Mouse (Mus musculus): ENCODE results near the gene Abcc10. TPM values are rescaled to one million over a fixed set of nuclear protein-coding genes. Genes with fewer than 3 reads are reported as not detected.

Gene Abcc10
- 5.5 and 8.4 TPM in 2 replicates for polyA plus RNA-seq (2014; fragmentation: Nextera tagmentation; extraction: Ambion mirVana)

- DNase-seq (ENCODE audit: low spot score) (peak; percentile 98), ATAC-seq (ENCODE audit: insufficient read depth, low FRiP score, low TSS enrichment) (peak; percentile 97)
- WGBS = under 1% methylated on average over 40 of the region's 40 CpGs
These were observed at the start of gene Abcc10 for GRCm38 (mm10) chr17:46327906-46328534. TSS of gene Abcc10 (minus strand) at chr17:46328352.

GRCm38 (mm10) chr17:46371783-46372182, 43.6 kb upstream of the Abcc10 start:
- no peak for DNase-seq (ENCODE audit: low spot score)
- H3K4me3 ChIP-seq (ENCODE audit: low read depth, low read length) = no peak overlapping the region
- ATAC-seq (ENCODE audit: insufficient read depth, low FRiP score, low TSS enrichment) = no peak
- H3K9me3 ChIP-seq (ENCODE audit: control insufficient read depth, low read length) = no peaks in the 10 kb centered on the region
- 75% methylated on average over 3 of the region's 3 CpGs for WGBS
- H3K27ac ChIP-seq (ENCODE audit: low read depth, low read length) = no peak overlapping the region
- no peaks in the 10 kb centered on the region for H3K4me1 ChIP-seq (ENCODE audit: control insufficient read depth, insufficient read depth, low read length)
- no peaks in the 10 kb centered on the region for H3K27me3 ChIP-seq (ENCODE audit: control insufficient read depth, insufficient read depth, low read length)
- H3K36me3 ChIP-seq (ENCODE audit: control insufficient read depth, insufficient read depth, low read length) = no peaks in the 10 kb centered on the region
- H3K4me2 ChIP-seq (ENCODE audit: low read depth) = no peak overlapping the region
- H3K9ac ChIP-seq (ENCODE audit: low read length) = no peak overlapping the region

More at GRCm38 (mm10) chr17:46327906-46328534, at the start of gene Abcc10:
- Histone ChIP-seq H3K9me3 (ENCODE audit: control insufficient read depth, low read length) (no peaks in the 10 kb centered on the region), H3K4me2 (ENCODE audit: low read depth) (peak within 1 kb of the TSS; percentile 84), H3K4me3 (ENCODE audit: low read depth, low read length) (peak within 1 kb of the TSS; percentile 67), H3K9ac (ENCODE audit: low read length) (peak within 1 kb of the TSS; percentile 86), H3K27me3 (ENCODE audit: control insufficient read depth, insufficient read depth, low read length) (no peaks in the 10 kb centered on the region), H3K27ac (ENCODE audit: low read depth, low read length) (peak within 1 kb of the TSS; percentile 81), H3K4me1 (ENCODE audit: control insufficient read depth, insufficient read depth, low read length) (0 out of 2 replicates have a peak, but pooled peaks cover 3% of the 10 kb centered on the region), H3K36me3 (ENCODE audit: control insufficient read depth, insufficient read depth, low read length) (no peaks in the 10 kb centered on the region; the same call in 1 of the 2 replicates)

- Histone ChIP-seq H3K36me3 (ENCODE audit: control insufficient read depth, insufficient read depth, low read length) (no peaks in the 10 kb centered on the region), H3K4me1 (ENCODE audit: control insufficient read depth, insufficient read depth, low read length) (no peaks in the 10 kb centered on the region), H3K27me3 (ENCODE audit: control insufficient read depth, insufficient read depth, low read length) (no peaks in the 10 kb centered on the region), H3K9ac (ENCODE audit: low read length) (no peak overlapping the region), H3K4me2 (ENCODE audit: low read depth) (no peak overlapping the region), H3K9me3 (ENCODE audit: control insufficient read depth, low read length) (no peaks in the 10 kb centered on the region), H3K27ac (ENCODE audit: low read depth, low read length) (no peak overlapping the region), H3K4me3 (ENCODE audit: low read depth, low read length) (no peak overlapping the region)
- WGBS = 86% methylated on average over 8 of the region's 8 CpGs
- ATAC-seq (ENCODE audit: insufficient read depth, low FRiP score, low TSS enrichment) = no peak
- no peak for DNase-seq (ENCODE audit: low spot score)
These were observed 23.0 kb upstream of the Abcc10 start for GRCm38 (mm10) chr17:46351026-46351700.

DNA sequence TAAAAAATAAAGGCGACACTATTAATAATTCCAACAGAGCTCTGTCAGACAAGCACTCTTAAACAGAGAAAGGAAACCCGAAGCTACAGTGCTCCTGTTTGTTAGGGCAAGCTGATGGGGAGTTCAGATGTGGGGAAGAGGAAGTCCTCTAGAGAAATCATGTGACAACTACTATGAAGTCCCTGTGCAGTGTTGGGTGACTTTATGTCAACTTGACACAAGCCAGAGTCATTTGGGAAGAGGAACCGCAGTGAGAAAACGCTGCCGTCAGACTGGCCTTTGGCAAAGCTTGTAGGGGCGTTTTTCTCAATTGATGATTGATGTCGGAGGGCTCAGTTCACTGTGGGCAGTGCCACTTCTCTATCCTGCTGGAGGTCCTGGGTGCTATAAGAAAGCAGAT, 13.1 kb upstream of the Abcc10 start:
- Histone ChIP-seq H3K4me2 (ENCODE audit: low read depth) (no peak overlapping the region), H3K9ac (ENCODE audit: low read length) (no peak overlapping the region), H3K36me3 (ENCODE audit: control insufficient read depth, insufficient read depth, low read length) (no peaks in the 10 kb centered on the region), H3K9me3 (ENCODE audit: control insufficient read depth, low read length) (0 out of 2 replicates have a peak, but pooled peaks cover 3% of the 10 kb centered on the region), H3K27ac (ENCODE audit: low read depth, low read length) (no peak overlapping the region), H3K4me3 (ENCODE audit: low read depth, low read length) (no peak overlapping the region), H3K27me3 (ENCODE audit: control insufficient read depth, insufficient read depth, low read length) (no peaks in the 10 kb centered on the region), H3K4me1 (ENCODE audit: control insufficient read depth, insufficient read depth, low read length) (no peaks in the 10 kb centered on the region)
- ATAC-seq (ENCODE audit: insufficient read depth, low FRiP score, low TSS enrichment) (no peak), DNase-seq (ENCODE audit: low spot score) (no peak)
- 87% methylated on average over 7 of the region's 7 CpGs for whole genome bisulfite sequencing

DNA sequence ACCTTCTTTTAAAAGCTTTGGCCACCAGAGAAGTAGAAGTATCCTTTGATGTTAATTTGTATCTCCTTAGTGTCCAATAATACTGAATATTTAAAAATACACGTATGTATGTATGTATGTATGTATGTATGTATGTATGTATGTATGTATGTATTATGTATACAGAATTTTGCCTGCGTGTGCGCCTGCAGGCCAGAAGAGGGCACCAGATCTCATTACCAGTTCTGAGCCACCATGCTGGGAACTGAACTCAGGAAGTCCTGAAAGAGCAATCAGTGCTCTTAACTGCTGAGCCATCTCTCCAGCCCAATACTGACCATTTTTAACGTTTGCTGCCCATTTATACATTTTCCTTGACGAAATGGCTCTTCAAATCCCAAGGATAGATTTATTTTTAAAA, 8.3 kb upstream of the Abcc10 start:
- Histone ChIP-seq H3K9me3 (ENCODE audit: control insufficient read depth, low read length) (no peaks in the 10 kb centered on the region), H3K4me3 (ENCODE audit: low read depth, low read length) (no peak overlapping the region), H3K9ac (ENCODE audit: low read length) (no peak overlapping the region), H3K4me1 (ENCODE audit: control insufficient read depth, insufficient read depth, low read length) (no peaks in the 10 kb centered on the region), H3K4me2 (ENCODE audit: low read depth) (no peak overlapping the region), H3K36me3 (ENCODE audit: control insufficient read depth, insufficient read depth, low read length) (no peaks in the 10 kb centered on the region), H3K27me3 (ENCODE audit: control insufficient read depth, insufficient read depth, low read length) (no peaks in the 10 kb centered on the region), H3K27ac (ENCODE audit: low read depth, low read length) (no peak overlapping the region)
- 21% methylated on average over 5 of the region's 5 CpGs for WGBS
- ATAC-seq (ENCODE audit: insufficient read depth, low FRiP score, low TSS enrichment) (no peak), DNase-seq (ENCODE audit: low spot score) (peak; percentile 12)

- 73% methylated on average over 6 of the region's 6 CpGs for WGBS
- Histone ChIP-seq H3K4me1 (ENCODE audit: control insufficient read depth, insufficient read depth, low read length) (0 out of 2 replicates have a peak, but pooled peaks cover 3% of the 10 kb centered on the region), H3K4me2 (ENCODE audit: low read depth) (peak overlapping the region; percentile 84), H3K36me3 (ENCODE audit: control insufficient read depth, insufficient read depth, low read length) (no peaks in the 10 kb centered on the region; the same call in 1 of the 2 replicates), H3K9ac (ENCODE audit: low read length) (no peak overlapping the region), H3K27ac (ENCODE audit: low read depth, low read length) (no peak overlapping the region), H3K4me3 (ENCODE audit: low read depth, low read length) (peak overlapping the region; percentile 67; the same call in 1 of the 2 replicates), H3K27me3 (ENCODE audit: control insufficient read depth, insufficient read depth, low read length) (no peaks in the 10 kb centered on the region), H3K9me3 (ENCODE audit: control insufficient read depth, low read length) (no peaks in the 10 kb centered on the region)
- ATAC-seq (ENCODE audit: insufficient read depth, low FRiP score, low TSS enrichment) = no peak
- DNase-seq (ENCODE audit: low spot score) = no peak
These were observed 571 bp upstream of the Abcc10 start for GRCm38 (mm10) chr17:46328723-46329122.

GRCm38 (mm10) chr17:46327413-46327905, 693 bp downstream of the Abcc10 start:
- peak overlapping the region; percentile 86 for H3K9ac ChIP-seq (ENCODE audit: low read length)
- no peak for DNase-seq (ENCODE audit: low spot score)
- no peaks in the 10 kb centered on the region; the same call in 1 of the 2 replicates for H3K36me3 ChIP-seq (ENCODE audit: control insufficient read depth, insufficient read depth, low read length)
- peak overlapping the region; percentile 67 for H3K4me3 ChIP-seq (ENCODE audit: low read depth, low read length)
- H3K27ac ChIP-seq (ENCODE audit: low read depth, low read length) = peak overlapping the region; percentile 81
- 5% methylated on average over 27 of the region's 27 CpGs for WGBS
- no peaks in the 10 kb centered on the region for H3K9me3 ChIP-seq (ENCODE audit: control insufficient read depth, low read length)
- no peaks in the 10 kb centered on the region for H3K27me3 ChIP-seq (ENCODE audit: control insufficient read depth, insufficient read depth, low read length)
- 0 out of 2 replicates have a peak, but pooled peaks cover 3% of the 10 kb centered on the region for H3K4me1 ChIP-seq (ENCODE audit: control insufficient read depth, insufficient read depth, low read length)
- peak overlapping the region; percentile 84 for H3K4me2 ChIP-seq (ENCODE audit: low read depth)
- ATAC-seq (ENCODE audit: insufficient read depth, low FRiP score, low TSS enrichment) = no peak

DNA sequence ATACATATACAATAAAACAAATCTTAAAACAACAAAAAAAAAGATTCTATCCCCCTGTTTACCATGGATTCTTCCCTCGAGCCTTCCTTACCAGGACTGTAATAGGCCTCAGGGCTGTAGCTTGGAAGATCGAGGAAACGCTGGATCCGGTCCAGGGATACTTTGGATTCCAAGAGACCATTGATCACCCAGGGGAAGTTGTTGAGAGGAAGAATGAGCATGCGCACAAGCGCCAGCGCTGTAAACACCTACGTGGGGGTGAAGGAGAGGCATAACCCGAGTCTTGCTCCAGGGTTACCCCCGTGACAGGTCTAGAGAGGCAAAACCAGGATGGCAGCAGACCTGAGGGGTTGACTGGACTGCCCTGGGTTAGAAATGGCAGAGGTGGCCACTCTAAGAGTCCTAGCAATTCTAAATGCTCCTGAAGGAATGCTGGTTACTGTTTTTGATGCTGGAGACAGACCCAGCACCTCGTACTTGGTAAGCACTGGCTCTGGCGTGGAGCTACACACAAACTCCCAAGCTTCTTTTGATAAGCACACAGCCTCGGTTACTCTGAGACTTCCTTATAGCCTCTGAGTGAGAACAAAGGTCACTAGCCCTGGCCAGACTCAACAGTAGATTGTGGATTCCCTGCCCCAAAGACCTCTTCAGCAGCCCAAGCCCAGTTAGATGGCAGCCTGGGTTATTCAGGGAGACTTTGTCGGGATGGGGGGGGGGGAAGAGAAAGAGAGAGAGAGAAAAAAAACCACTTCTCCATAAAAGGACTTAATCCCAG, 5.9 kb downstream of the Abcc10 start:
- Histone ChIP-seq H3K27ac (ENCODE audit: low read depth, low read length) (no peak overlapping the region), H3K4me2 (ENCODE audit: low read depth) (no peak overlapping the region), H3K4me3 (ENCODE audit: low read depth, low read length) (no peak overlapping the region), H3K27me3 (ENCODE audit: control insufficient read depth, insufficient read depth, low read length) (no peaks in the 10 kb centered on the region), H3K4me1 (ENCODE audit: control insufficient read depth, insufficient read depth, low read length) (no peaks in the 10 kb centered on the region), H3K9me3 (ENCODE audit: control insufficient read depth, low read length) (no peaks in the 10 kb centered on the region), H3K36me3 (ENCODE audit: control insufficient read depth, insufficient read depth, low read length) (no peaks in the 10 kb centered on the region; the same call in 1 of the 2 replicates), H3K9ac (ENCODE audit: low read length) (no peak overlapping the region)
- no peak for DNase-seq (ENCODE audit: low spot score)
- ATAC-seq (ENCODE audit: insufficient read depth, low FRiP score, low TSS enrichment) = no peak
- 90% methylated on average over 14 of the region's 14 CpGs for WGBS

All from neural tube, embryonic 11.5 days (tissue).